Mouse (Mus musculus) T-helper 17 cell (primary cell): ENCODE measurements at regions not wholly inside any gene's neighbourhood (a gene's known extent, or its start where the extent isn't known, plus 50 kb on each side); places are given as distances from the start of the nearest gene placed in this dataset.

Experiments used
- in situ Hi-C, 2 experiments: fragments of 300-600 bp; cut with MboI, MseI; formaldehyde crosslinking; loops; 1 replicate in 1 of 2; 2 replicates in 1 of 2; pipeline ENCODE4 v1.15.1; 2025; ENCODE audit warnings: high pct_unique_total_duplicates in 2 of 2

- in situ Hi-C loops = no loop called here
Observed at GRCm38 (mm10) chr2:160256251-160256650, 77.7 kb downstream of the Gm826 start.

GRCm38 (mm10) chr2:160250228-160250627 lies 83.7 kb downstream of the Gm826 start:
- in situ Hi-C loops = no loop called here

- in situ Hi-C loops = no loop called here
Observed at GRCm38 (mm10) chr2:160249104-160250093, 84.6 kb downstream of the Gm826 start.

- in situ Hi-C loops = no loop called here
Observed at GRCm38 (mm10) chr2:160247286-160247685, 86.7 kb downstream of the Gm826 start.

- in situ Hi-C loops = no loop called here
Observed at GRCm38 (mm10) chr2:160246356-160246755, 87.6 kb downstream of the Gm826 start.

GRCm38 (mm10) chr2:160244866-160245265 lies 89.1 kb downstream of the Gm826 start:
- in situ Hi-C loops = no loop called here

GRCm38 (mm10) chr2:160240531-160241379 lies 93.2 kb downstream of the Gm826 start:
- in situ Hi-C loops = no loop called here

GRCm38 (mm10) chr2:160237436-160238104 lies 96.4 kb downstream of the Gm826 start:
- in situ Hi-C loops = no loop called here

GRCm38 (mm10) chr2:160236806-160237205 lies 97.2 kb downstream of the Gm826 start:
- in situ Hi-C loops = no loop called here

- in situ Hi-C loops = no loop called here
Observed at GRCm38 (mm10) chr2:160230786-160231185, 103.2 kb downstream of the Gm826 start.

- in situ Hi-C loops = no loop called here
Observed at GRCm38 (mm10) chr2:160228331-160229035, 105.5 kb downstream of the Gm826 start.

- in situ Hi-C loops = no loop called here
Observed at GRCm38 (mm10) chr2:160225450-160225849, 108.5 kb downstream of the Gm826 start.

GRCm38 (mm10) chr2:160223366-160223765 lies 110.6 kb downstream of the Gm826 start:
- in situ Hi-C loops = no loop called here

- in situ Hi-C loops = no loop called here
Observed at GRCm38 (mm10) chr2:160221772-160222171, 112.2 kb downstream of the Gm826 start.

- in situ Hi-C loops = no loop called here
Observed at GRCm38 (mm10) chr2:160220562-160221021, 113.4 kb downstream of the Gm826 start.

- in situ Hi-C loops = no loop called here
Observed at GRCm38 (mm10) chr2:160214032-160214812, 119.7 kb downstream of the Gm826 start.

- in situ Hi-C loops = no loop called here
Observed at GRCm38 (mm10) chr2:160210507-160210906, 123.5 kb downstream of the Gm826 start.

GRCm38 (mm10) chr2:160209589-160210264 lies 124.2 kb downstream of the Gm826 start:
- in situ Hi-C loops = no loop called here

- in situ Hi-C loops = no loop called here
Observed at GRCm38 (mm10) chr2:160208295-160208694, 125.7 kb downstream of the Gm826 start.

GRCm38 (mm10) chr2:160207226-160207625 lies 126.7 kb downstream of the Gm826 start:
- in situ Hi-C loops = no loop called here
